Mouse (Mus musculus) neural tube, embryonic 15.5 days (tissue): ENCODE results near the gene Faap100. TPM values are rescaled to one million over a fixed set of nuclear protein-coding genes. Genes with fewer than 3 reads are reported as not detected.

ENCODE experiments used
- ATAC-seq: fragments of 200-750 bp; cut with Nextera tagmentation; 2 replicates; pipeline ENCODE4 v1.8.0; 2017; ENCODE audit warnings: mild to moderate bottlenecking, moderate TSS enrichment, moderate library complexity; ENCODE audit not compliant: low FRiP score
- H3K27ac ChIP-seq: fragments of 300-500 bp; sonication (generic); replicated peaks from 2 replicates; pipeline ENCODE4 v1.5.1; 2015; ENCODE audit warnings: mild to moderate bottlenecking, inconsistent platforms
- H3K27me3 ChIP-seq: fragments of 300-500 bp; sonication (generic); replicated peaks from 2 replicates; pipeline ENCODE4 v1.6.1; 2015; ENCODE audit warnings: inconsistent platforms
- H3K36me3 ChIP-seq: fragments of 300-500 bp; sonication (generic); 2 replicates; pipeline ENCODE4 v1.6.1; 2015; ENCODE audit warnings: inconsistent platforms
- H3K4me1 ChIP-seq: fragments of 300-500 bp; sonication (generic); 2 replicates; pipeline ENCODE4 v1.6.1; 2015; ENCODE audit warnings: inconsistent platforms
- H3K4me2 ChIP-seq: fragments of 300-500 bp; sonication (generic); 2 replicates; pipeline ENCODE4 v1.6.1; 2015; ENCODE audit warnings: inconsistent platforms, mild to moderate bottlenecking, moderate library complexity
- H3K4me3 ChIP-seq: fragments of 300-500 bp; sonication (generic); replicated peaks from 2 replicates; pipeline ENCODE4 v1.5.1; 2015; ENCODE audit warnings: mild to moderate bottlenecking, inconsistent platforms
- H3K9ac ChIP-seq: fragments of 300-500 bp; sonication (generic); replicated peaks from 2 replicates; pipeline ENCODE4 v1.6.1; 2015; ENCODE audit warnings: mild to moderate bottlenecking, inconsistent platforms
- H3K9me3 ChIP-seq: fragments of 300-500 bp; sonication (generic); replicated peaks from 2 replicates; pipeline ENCODE4 v1.6.1; 2016; ENCODE audit warnings: inconsistent platforms
- WGBS: fragments of 180-500 bp; shearing (Covaris S2); methylation state at CpG from one replicate; pipeline ENCODE4 v1.1.7; 2015; ENCODE audit warnings: mixed read lengths; 5-methylcytosine and 5-hydroxymethylcytosine counted together
- microRNA-seq: library from miRNA; unstranded; fragments of <30 nt; microRNA quantifications from one replicate; pipeline ENCODE4, GENCODE M21; 2017
- polyA plus RNA-seq: library from polyadenylated mRNA; unstranded; fragments of >200 nt; fragmentation: Nextera tagmentation; extraction: Ambion mirVana; gene quantifications from 2 replicates; pipeline ENCODE4 v1.2.1, GENCODE M21; 2015

Gene Faap100
- polyA plus RNA-seq, 1 experiment from 2014 or later: 81.5 TPM

DNA sequence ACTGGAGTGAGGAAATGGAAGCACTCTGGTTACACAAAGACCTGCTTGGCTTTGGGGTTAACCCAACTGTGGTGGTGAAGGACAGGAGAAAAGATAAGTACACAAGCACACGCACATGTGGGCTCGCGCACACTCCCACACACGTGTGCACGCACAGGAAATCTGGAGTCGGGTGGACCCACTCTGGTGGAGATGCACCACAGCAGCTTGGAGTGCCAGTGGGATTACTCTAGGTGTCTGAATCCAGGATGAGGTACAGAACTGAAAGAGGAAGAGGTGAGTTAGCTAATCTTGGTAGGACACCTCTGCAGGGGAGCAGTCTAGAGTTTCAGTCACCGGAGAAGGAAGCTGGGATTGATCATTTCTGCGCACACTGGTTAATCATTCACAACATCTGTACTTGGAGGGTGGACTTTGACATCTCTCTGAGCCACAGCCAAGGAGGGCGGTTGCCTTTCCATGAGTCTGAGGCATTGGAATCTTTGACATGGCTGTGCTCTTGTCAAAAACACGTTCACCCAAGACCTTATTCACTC, 38.5 kb downstream of the Faap100 start:
- Histone ChIP-seq H3K4me3 (no peak overlapping the region), H3K4me2 (no peak overlapping the region), H3K9me3 (no peaks in the 10 kb centered on the region), H3K27ac (no peak overlapping the region), H3K9ac (no peak overlapping the region), H3K27me3 (no peaks in the 10 kb centered on the region), H3K4me1 (peaks cover 16% of the 10 kb centered on the region), H3K36me3 (peaks cover 2% of the 10 kb centered on the region)
- 91% methylated on average over 10 of the region's 10 CpGs for WGBS
- no peak for ATAC-seq

DNA sequence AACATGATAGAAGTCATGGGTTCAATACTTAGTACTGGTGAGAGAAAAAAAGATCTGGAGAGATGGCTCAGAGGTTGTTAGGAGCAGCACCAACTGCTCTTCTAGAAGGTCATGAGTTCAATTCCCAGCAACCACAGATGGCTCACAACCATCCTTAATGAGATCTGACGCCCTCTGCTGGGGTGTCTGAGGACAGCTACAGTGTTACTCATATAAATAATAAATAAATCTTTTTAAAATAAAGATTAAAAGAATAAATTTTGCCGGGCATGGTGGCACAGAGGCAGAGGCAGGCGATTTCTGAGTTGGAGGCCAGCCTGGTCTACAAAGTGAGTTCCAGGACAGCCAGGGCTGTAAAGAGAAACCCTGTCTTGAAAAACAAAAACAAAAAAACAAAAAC, 39.8 kb downstream of the Faap100 start:
- H3K36me3 ChIP-seq: no peaks in the 10 kb centered on the region
- H3K4me1 ChIP-seq: peaks cover 3% of the 10 kb centered on the region; the same call in 1 of the 2 replicates
- H3K9me3 ChIP-seq: 0 out of 2 replicates have a peak, but pooled peaks cover 3% of the 10 kb centered on the region
- H3K27me3 ChIP-seq: no peaks in the 10 kb centered on the region
- ATAC-seq: no peak
- WGBS: 75% methylated on average over 3 of the region's 3 CpGs
- no peak overlapping the region for H3K27ac ChIP-seq
- H3K4me3 ChIP-seq: no peak overlapping the region
- no peak overlapping the region for H3K4me2 ChIP-seq
- H3K9ac ChIP-seq: no peak overlapping the region

DNA sequence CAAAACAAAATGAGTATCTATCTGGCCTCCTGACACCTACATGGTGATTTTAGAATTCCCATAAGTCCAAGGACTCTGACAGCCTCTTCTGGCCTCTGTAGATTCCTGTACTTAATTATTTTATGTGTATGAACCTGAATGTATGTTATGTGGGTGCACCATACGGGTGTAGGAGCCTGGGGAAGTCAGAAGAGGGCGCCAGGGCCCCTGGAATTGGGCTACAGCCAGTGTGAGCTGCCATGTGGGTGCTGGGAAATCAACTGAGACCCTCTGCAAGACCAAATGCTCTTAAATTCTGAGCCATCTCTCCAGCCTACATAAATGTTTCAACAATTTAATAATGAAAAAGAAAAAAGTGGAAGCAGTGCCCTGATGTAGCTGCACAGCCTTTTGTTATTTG, 41.1 kb downstream of the Faap100 start:
- no peaks in the 10 kb centered on the region for H3K36me3 ChIP-seq
- no peak for ATAC-seq
- H3K4me2 ChIP-seq: no peak overlapping the region
- H3K27me3 ChIP-seq: no peaks in the 10 kb centered on the region
- H3K9me3 ChIP-seq: 0 out of 2 replicates have a peak, but pooled peaks cover 3% of the 10 kb centered on the region
- H3K9ac ChIP-seq: no peak overlapping the region
- H3K4me3 ChIP-seq: no peak overlapping the region
- H3K27ac ChIP-seq: no peak overlapping the region
- WGBS: 42% methylated on average over 2 of the region's 2 CpGs
- no peaks in the 10 kb centered on the region for H3K4me1 ChIP-seq

DNA sequence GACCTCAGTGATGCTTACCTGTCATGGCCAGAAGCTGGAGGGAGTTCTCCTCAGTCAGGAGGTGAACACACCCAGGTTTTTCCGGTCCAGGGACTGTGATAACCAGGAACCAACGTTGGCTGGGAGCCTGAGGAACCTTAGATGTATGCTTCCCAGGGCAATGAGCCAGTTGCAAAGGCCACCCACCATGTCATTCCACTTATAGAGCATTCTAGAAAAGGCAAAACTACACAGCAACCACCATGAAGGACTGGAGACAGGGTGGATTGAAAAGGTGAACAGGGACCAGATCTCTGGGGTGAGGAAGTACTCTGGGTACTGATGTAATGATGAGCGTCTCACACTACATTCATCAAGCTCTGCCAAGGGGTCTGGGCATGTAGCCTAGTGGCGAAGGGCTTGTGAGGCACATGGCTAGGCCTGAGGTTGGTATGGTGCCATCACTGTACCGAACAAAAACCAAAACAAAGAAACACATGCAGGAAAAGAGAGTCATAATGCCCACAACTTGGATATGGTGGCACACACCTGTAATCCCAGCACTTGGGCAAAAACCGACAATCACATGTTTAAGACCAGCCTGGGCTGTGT, 43.0 kb downstream of the Faap100 start:
- Histone ChIP-seq H3K9ac (no peak overlapping the region), H3K27ac (no peak overlapping the region), H3K4me2 (no peak overlapping the region), H3K4me1 (no peaks in the 10 kb centered on the region), H3K27me3 (no peaks in the 10 kb centered on the region), H3K36me3 (no peaks in the 10 kb centered on the region), H3K4me3 (no peak overlapping the region), H3K9me3 (0 out of 2 replicates have a peak, but pooled peaks cover 3% of the 10 kb centered on the region)
- 83% methylated on average over 6 of the region's 6 CpGs for WGBS
- ATAC-seq: no peak

DNA sequence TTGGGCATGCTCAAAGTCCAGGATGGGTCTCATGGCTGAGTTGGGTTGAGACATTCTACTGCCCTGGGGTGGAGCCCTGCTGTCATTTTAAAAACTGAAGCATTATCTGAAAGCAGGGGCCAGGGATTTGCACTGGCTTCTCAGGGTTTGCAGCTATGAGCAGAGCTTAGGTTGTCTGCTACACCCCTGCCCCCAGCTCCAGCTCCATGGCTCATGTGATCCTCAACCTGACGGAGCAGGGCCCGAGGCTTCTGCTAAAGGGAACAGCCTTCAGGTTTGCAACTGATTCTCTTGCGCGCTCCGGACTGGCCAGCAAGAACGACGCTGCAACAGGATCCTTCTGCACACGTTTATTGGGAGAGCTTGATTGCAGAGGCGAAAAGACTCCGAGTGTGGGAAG, 58.4 kb downstream of the Faap100 start:
- no peak overlapping the region for H3K27ac ChIP-seq
- H3K9ac ChIP-seq: no peak overlapping the region
- ATAC-seq: no peak
- H3K4me2 ChIP-seq: no peak overlapping the region
- H3K4me1 ChIP-seq: peaks cover 19% of the 10 kb centered on the region
- WGBS: 97% methylated on average over 10 of the region's 10 CpGs
- H3K4me3 ChIP-seq: no peak overlapping the region
- H3K36me3 ChIP-seq: no peaks in the 10 kb centered on the region
- H3K9me3 ChIP-seq: no peaks in the 10 kb centered on the region
- no peaks in the 10 kb centered on the region for H3K27me3 ChIP-seq

DNA sequence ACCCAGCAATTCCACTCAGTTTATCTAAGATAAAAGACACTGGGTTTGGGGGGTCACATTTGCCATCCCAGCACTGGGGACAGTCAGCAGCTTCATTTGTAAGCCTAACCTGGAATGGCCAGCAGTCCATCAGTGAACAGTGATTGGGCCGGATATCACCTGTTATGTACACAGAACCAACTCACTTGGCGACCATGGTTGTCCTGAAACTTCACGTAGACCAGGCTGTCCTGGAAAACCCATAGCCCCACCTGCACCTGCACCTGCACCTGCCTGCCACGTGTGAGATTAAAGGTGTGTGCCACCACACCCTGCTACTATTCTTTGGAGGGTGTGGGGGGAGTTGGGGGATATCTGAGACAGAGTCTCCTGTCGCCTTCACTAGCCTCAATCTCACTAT, 59.3 kb downstream of the Faap100 start:
- 88% methylated on average over 5 of the region's 5 CpGs for WGBS
- no peak overlapping the region for H3K4me3 ChIP-seq

More for the DNA sequence above, 59.3 kb downstream of the Faap100 start:
- no peak overlapping the region for H3K27ac ChIP-seq
- ATAC-seq: no peak
- no peak overlapping the region for H3K9ac ChIP-seq
- peaks cover 28% of the 10 kb centered on the region for H3K4me1 ChIP-seq
- H3K36me3 ChIP-seq: no peaks in the 10 kb centered on the region
- H3K4me2 ChIP-seq: no peak overlapping the region
- no peaks in the 10 kb centered on the region for H3K9me3 ChIP-seq
- no peaks in the 10 kb centered on the region for H3K27me3 ChIP-seq

Small RNA genes lying within 50 kb of the gene (microRNA-seq; reads per million reads assigned to microRNA genes)
- gene Gm23419 (not detected), gene Mir6935 (1.2 reads per million)

Other genes with a start within 250 kb of the Faap100 start
- 107 and 112 TPM in 2 replicates for gene Slc38a10, start 227.4 kb downstream of the Faap100 start, polyA plus RNA-seq
- 8.7 and 10.4 TPM in 2 replicates for gene Bahcc1, start 145.8 kb downstream of the Faap100 start, polyA plus RNA-seq
- 3,602 and 3,776 TPM in 2 replicates for gene Actg1, start 30.2 kb downstream of the Faap100 start, polyA plus RNA-seq
- gene Fscn2, start 17.2 kb downstream of the Faap100 start, polyA plus RNA-seq: 0.64 and 1.4 TPM in 2 replicates
- 30.2 and 32.6 TPM in 2 replicates for gene Nploc4, start 58.9 kb upstream of the Faap100 start, polyA plus RNA-seq
- gene Tspan10, start 63.9 kb upstream of the Faap100 start, polyA plus RNA-seq: not detected in 2 replicates
- gene Pde6g, start 74.7 kb upstream of the Faap100 start, polyA plus RNA-seq: 0.09 and 0.28 TPM in 2 replicates
- gene Oxld1, start 79.3 kb upstream of the Faap100 start, polyA plus RNA-seq: 12.1 and 12.8 TPM in 2 replicates
- gene Ccdc137, start 79.4 kb upstream of the Faap100 start, polyA plus RNA-seq: 24.5 and 26.6 TPM in 2 replicates
- gene Arl16, start 88.8 kb upstream of the Faap100 start, polyA plus RNA-seq: 68.1 and 76.7 TPM in 2 replicates
- gene Mrpl12, start 105.8 kb upstream of the Faap100 start, polyA plus RNA-seq: 142 and 144 TPM in 2 replicates
- gene Slc25a10, start 113.1 kb upstream of the Faap100 start, polyA plus RNA-seq: 27.6 and 33.6 TPM in 2 replicates
- gene Gcgr, start 151.9 kb upstream of the Faap100 start, polyA plus RNA-seq: 0.26 and 0.41 TPM in 2 replicates
- gene Mcrip1, start 171.0 kb upstream of the Faap100 start, polyA plus RNA-seq: 229 and 235 TPM in 2 replicates
- 0.69 and 14.1 TPM in 2 replicates for gene Ppp1r27, start 172.4 kb upstream of the Faap100 start, polyA plus RNA-seq
- gene P4hb, start 194.5 kb upstream of the Faap100 start, polyA plus RNA-seq: 282 and 351 TPM in 2 replicates
- gene Arhgdia, start 202.9 kb upstream of the Faap100 start, polyA plus RNA-seq: 488 and 542 TPM in 2 replicates
- gene Alyref, start 219.6 kb upstream of the Faap100 start, polyA plus RNA-seq: 219 and 265 TPM in 2 replicates
- 206 and 208 TPM in 2 replicates for gene Anapc11, start 219.7 kb upstream of the Faap100 start, polyA plus RNA-seq
- 0.86 and 3.2 TPM in 2 replicates for gene Npb, start 229.7 kb upstream of the Faap100 start, polyA plus RNA-seq
- gene Pcyt2, start 239.2 kb upstream of the Faap100 start, polyA plus RNA-seq: 224 and 248 TPM in 2 replicates
- gene Sirt7, start 246.5 kb upstream of the Faap100 start, polyA plus RNA-seq: 43.2 and 45.1 TPM in 2 replicates